Mouse (Mus musculus) limb, embryonic 11.5 days (tissue): ENCODE measurements around the gene Prdm5. TPM values are rescaled to one million over a fixed set of nuclear protein-coding genes. Genes with fewer than 3 reads are reported as not detected.

Experiments used
- ATAC-seq: fragments of 200-750 bp; cut with Nextera tagmentation; 2 replicates; pipeline ENCODE4 v1.8.0; 2017; ENCODE audit warnings: low read depth; ENCODE audit not compliant: insufficient number of reproducible peaks, low FRiP score, low TSS enrichment
- DNase-seq: peaks from one replicate; pipeline ENCODE4 v3.0.0-alpha.2; 2015; ENCODE audit warnings: low spot score
- H3K27ac ChIP-seq: fragments of 300-500 bp; sonication (generic); replicated peaks from 2 replicates; pipeline ENCODE4 v1.5.1; 2014; ENCODE audit warnings: low read depth, mild to moderate bottlenecking, low read length
- H3K27me3 ChIP-seq: fragments of 300-500 bp; sonication (generic); 2 replicates; pipeline ENCODE4 v1.6.1; 2014; ENCODE audit warnings: mild to moderate bottlenecking, low read length, mixed read lengths; ENCODE audit not compliant: control insufficient read depth, insufficient read depth
- H3K36me3 ChIP-seq: fragments of 300-500 bp; sonication (generic); 2 replicates; pipeline ENCODE4 v1.6.1; 2014; ENCODE audit warnings: mild to moderate bottlenecking, low read length, moderate library complexity, mixed read lengths; ENCODE audit not compliant: control insufficient read depth, insufficient read depth
- H3K4me1 ChIP-seq: fragments of 300-500 bp; sonication (generic); 2 replicates; pipeline ENCODE4 v1.6.1; 2014; ENCODE audit warnings: low read length, mixed read lengths; ENCODE audit not compliant: control insufficient read depth, insufficient read depth
- H3K4me2 ChIP-seq: fragments of 300-500 bp; sonication (generic); 2 replicates; pipeline ENCODE4 v1.6.1; 2014; ENCODE audit warnings: low read depth, mild to moderate bottlenecking, moderate library complexity; ENCODE audit not compliant: severe bottlenecking
- H3K4me3 ChIP-seq: fragments of 300-500 bp; sonication (generic); 2 replicates; pipeline ENCODE4 v1.5.1; 2014; ENCODE audit warnings: low read depth, low read length
- H3K9ac ChIP-seq: fragments of 300-500 bp; sonication (generic); 2 replicates; pipeline ENCODE4 v1.6.1; 2014; ENCODE audit warnings: mild to moderate bottlenecking, low read length
- H3K9me3 ChIP-seq: fragments of 300-500 bp; sonication (generic); 2 replicates; pipeline ENCODE4 v1.6.1; 2016; ENCODE audit warnings: low read length; ENCODE audit not compliant: control insufficient read depth
- WGBS: fragments of 180-500 bp; shearing (Covaris S2); extraction: QIAGEN DNeasy Blood & Tissue Kit; methylation state at CpG from one replicate; pipeline ENCODE4 v1.1.7; 2014; 5-methylcytosine and 5-hydroxymethylcytosine counted together
- polyA plus RNA-seq: library from polyadenylated mRNA; unstranded; fragments of >200 nt; fragmentation: Nextera tagmentation; extraction: Ambion mirVana; gene quantifications from 2 replicates; pipeline ENCODE4 v1.2.1, GENCODE M21; 2014

Gene Prdm5
- polyA plus RNA-seq, 1 experiment from 2014 or later, result 21.8 TPM

DNA sequence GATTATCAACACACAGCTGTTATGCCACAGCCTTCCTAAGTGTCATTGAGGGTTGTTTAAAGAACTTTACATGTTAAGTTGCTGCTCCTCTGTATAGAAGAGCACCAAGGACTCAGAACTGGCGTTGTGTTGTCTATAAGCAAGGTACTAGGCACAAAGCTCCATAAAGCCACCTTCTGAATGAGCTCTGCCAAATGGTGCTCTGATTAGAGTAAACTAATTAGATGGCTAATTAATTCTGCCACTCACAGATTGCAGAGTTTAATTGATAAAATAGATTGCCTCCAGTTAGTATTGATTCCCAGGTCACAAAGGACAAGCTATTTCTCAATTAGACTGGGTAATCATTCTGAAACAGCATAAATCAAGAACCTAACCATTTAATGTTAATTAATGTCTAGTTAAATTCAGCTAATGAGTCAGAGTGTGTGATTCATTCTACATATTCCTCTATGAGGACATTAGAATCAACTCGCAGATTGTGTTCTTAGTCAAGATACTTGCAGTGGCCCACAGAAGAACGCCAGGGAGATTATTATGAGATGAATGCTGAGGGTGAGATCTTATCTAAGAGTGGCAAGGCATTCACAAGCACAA, 147.0 kb downstream of the Prdm5 start:
- 77% methylated on average over 3 of the region's 3 CpGs for WGBS
- Histone ChIP-seq H3K9me3 (no peaks in the 10 kb centered on the region), H3K9ac (no peak overlapping the region), H3K27ac (no peak overlapping the region), H3K4me2 (no peak overlapping the region), H3K27me3 (no peaks in the 10 kb centered on the region), H3K4me3 (no peak overlapping the region), H3K4me1 (peaks cover 7% of the 10 kb centered on the region), H3K36me3 (no peaks in the 10 kb centered on the region; the same call in 1 of the 2 replicates)
- ATAC-seq, result no peak
- no peak for DNase-seq

DNA sequence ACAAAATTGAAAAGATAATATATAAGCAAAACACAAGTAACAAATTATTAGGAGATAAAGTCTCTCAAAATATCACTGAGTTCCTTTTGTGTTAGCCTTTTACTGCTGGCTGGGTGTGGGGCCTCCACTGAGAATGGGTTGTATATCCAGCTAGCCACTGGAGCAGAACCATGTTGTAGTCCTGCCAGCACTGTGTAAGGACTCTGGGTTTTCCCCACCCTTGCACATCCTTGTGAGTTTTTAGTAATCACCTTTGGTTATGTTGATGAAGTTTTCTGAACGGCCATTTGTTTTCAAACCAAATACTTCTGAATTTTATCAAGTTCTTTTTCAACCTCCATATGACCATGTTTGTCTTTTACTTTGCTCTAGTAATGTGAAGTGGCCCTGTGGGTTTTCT, 151.7 kb downstream of the Prdm5 start:
- 87% methylated on average over 1 of the region's 1 CpGs for WGBS
- DNase-seq, result no peak
- no peak overlapping the region for H3K9ac ChIP-seq
- no peak overlapping the region for H3K27ac ChIP-seq
- H3K4me1 ChIP-seq, result no peaks in the 10 kb centered on the region
- H3K36me3 ChIP-seq, result no peaks in the 10 kb centered on the region; the same call in 1 of the 2 replicates
- H3K27me3 ChIP-seq, result no peaks in the 10 kb centered on the region
- no peaks in the 10 kb centered on the region for H3K9me3 ChIP-seq
- no peak for ATAC-seq
- H3K4me2 ChIP-seq, result no peak overlapping the region
- no peak overlapping the region for H3K4me3 ChIP-seq

- ATAC-seq (no peak), DNase-seq (no peak)
- Histone ChIP-seq H3K4me1 (no peaks in the 10 kb centered on the region), H3K27me3 (no peaks in the 10 kb centered on the region), H3K36me3 (no peaks in the 10 kb centered on the region; the same call in 1 of the 2 replicates), H3K4me2 (no peak overlapping the region), H3K27ac (no peak overlapping the region), H3K9me3 (no peaks in the 10 kb centered on the region), H3K4me3 (no peak overlapping the region), H3K9ac (no peak overlapping the region)
- 71% methylated on average over 1 of the region's 1 CpGs for WGBS
These were observed 154.0 kb downstream of the Prdm5 start for GRCm38 (mm10) chr6:65932776-65933175.

DNA sequence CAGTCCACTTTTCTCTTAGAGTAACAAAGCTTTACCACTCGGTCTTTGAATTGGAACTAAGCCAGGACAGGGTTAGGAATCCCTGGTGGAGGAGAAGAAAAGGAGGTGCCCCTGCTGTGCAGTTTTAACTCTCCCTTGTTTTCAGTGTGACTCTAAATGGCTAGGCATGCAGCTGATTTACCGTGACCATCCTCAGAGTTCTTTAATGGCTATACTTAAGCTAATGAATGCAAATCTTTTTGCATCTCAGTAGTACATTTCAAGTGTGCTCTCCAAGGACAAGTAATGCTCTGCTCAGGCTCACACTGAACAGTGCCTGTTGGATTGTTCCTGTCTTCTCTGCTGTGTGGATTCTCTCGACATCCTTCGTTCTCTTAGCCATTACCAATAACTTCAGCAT, 154.4 kb downstream of the Prdm5 start:
- WGBS, result 55% methylated on average over 4 of the region's 4 CpGs
- no peak overlapping the region for H3K4me2 ChIP-seq
- H3K4me1 ChIP-seq, result no peaks in the 10 kb centered on the region
- H3K27ac ChIP-seq, result no peak overlapping the region
- H3K9ac ChIP-seq, result no peak overlapping the region
- H3K27me3 ChIP-seq, result no peaks in the 10 kb centered on the region
- no peaks in the 10 kb centered on the region; the same call in 1 of the 2 replicates for H3K36me3 ChIP-seq
- ATAC-seq, result no peak
- no peak overlapping the region for H3K4me3 ChIP-seq
- H3K9me3 ChIP-seq, result no peaks in the 10 kb centered on the region
- no peak for DNase-seq

DNA sequence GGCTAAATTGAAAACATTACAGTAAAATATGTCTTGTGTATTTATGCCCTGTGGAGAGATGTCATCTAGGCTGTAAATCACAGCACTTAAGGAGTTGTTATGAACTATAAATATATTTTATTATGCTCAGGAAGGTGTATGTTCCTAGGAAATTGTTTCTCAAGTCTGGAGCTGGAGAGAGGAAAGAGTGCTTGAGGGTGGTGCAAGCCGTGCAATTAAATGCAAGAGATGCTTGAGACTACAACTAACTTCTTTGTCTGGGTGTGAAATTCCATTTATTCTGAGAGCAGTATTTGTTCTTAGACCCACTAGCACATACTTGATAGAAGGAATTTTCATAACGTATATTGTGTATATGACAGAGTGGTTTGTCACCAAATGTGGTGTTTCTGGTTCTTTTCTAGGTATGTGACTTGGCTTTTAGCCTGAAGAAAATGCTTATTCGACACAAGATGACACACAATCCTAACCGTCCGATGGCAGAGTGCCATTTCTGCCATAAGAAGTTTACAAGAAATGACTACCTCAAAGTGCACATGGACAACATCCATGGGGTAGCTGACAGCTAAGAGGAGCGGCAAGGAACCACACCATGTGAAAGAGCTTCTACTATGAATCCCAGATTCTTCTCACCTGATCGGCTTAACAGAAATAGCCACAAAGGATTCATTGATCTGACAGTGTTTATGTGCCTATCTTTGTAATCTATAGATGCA, 156.9 kb downstream of the Prdm5 start:
- no peaks in the 10 kb centered on the region for H3K4me1 ChIP-seq
- 83% methylated on average over 7 of the region's 7 CpGs for WGBS
- H3K9me3 ChIP-seq, result no peaks in the 10 kb centered on the region
- no peak overlapping the region for H3K9ac ChIP-seq
- DNase-seq, result no peak
- no peaks in the 10 kb centered on the region; the same call in 1 of the 2 replicates for H3K36me3 ChIP-seq
- no peak overlapping the region for H3K27ac ChIP-seq
- H3K4me2 ChIP-seq, result no peak overlapping the region
- no peaks in the 10 kb centered on the region for H3K27me3 ChIP-seq
- no peak overlapping the region for H3K4me3 ChIP-seq
- peak; percentile 37; the same call in 1 of the 2 replicates for ATAC-seq

- H3K27ac ChIP-seq, result no peak overlapping the region
- DNase-seq (no peak), ATAC-seq (no peak)
- no peaks in the 10 kb centered on the region for H3K36me3 ChIP-seq
- H3K4me2 ChIP-seq, result no peak overlapping the region
- no peaks in the 10 kb centered on the region for H3K4me1 ChIP-seq
- no peak overlapping the region for H3K4me3 ChIP-seq
- no peaks in the 10 kb centered on the region for H3K27me3 ChIP-seq
- no peaks in the 10 kb centered on the region for H3K9me3 ChIP-seq
- WGBS, result 86% methylated on average over 6 of the region's 6 CpGs
- no peak overlapping the region for H3K9ac ChIP-seq
These were observed 171.7 kb downstream of the Prdm5 start for GRCm38 (mm10) chr6:65950492-65950891.

- no peaks in the 10 kb centered on the region for H3K9me3 ChIP-seq
- no peak within 1 kb of the TSS for H3K4me3 ChIP-seq
- no peak within 1 kb of the TSS for H3K27ac ChIP-seq
- DNase-seq (no peak), ATAC-seq (no peak)
- no peaks in the 10 kb centered on the region for H3K36me3 ChIP-seq
- no peaks in the 10 kb centered on the region for H3K4me1 ChIP-seq
- H3K27me3 ChIP-seq, result no peaks in the 10 kb centered on the region
- no peak within 1 kb of the TSS for H3K9ac ChIP-seq
- no peak within 1 kb of the TSS for H3K4me2 ChIP-seq
- 97% methylated on average over 10 of the region's 10 CpGs for WGBS
These were observed 173.5 kb downstream of the Prdm5 start, which contains the start of gene 4930544G11Rik for GRCm38 (mm10) chr6:65952309-65952708. Gene 4930544G11Rik, plus strand, starts transcription at chr6:65952609.

DNA sequence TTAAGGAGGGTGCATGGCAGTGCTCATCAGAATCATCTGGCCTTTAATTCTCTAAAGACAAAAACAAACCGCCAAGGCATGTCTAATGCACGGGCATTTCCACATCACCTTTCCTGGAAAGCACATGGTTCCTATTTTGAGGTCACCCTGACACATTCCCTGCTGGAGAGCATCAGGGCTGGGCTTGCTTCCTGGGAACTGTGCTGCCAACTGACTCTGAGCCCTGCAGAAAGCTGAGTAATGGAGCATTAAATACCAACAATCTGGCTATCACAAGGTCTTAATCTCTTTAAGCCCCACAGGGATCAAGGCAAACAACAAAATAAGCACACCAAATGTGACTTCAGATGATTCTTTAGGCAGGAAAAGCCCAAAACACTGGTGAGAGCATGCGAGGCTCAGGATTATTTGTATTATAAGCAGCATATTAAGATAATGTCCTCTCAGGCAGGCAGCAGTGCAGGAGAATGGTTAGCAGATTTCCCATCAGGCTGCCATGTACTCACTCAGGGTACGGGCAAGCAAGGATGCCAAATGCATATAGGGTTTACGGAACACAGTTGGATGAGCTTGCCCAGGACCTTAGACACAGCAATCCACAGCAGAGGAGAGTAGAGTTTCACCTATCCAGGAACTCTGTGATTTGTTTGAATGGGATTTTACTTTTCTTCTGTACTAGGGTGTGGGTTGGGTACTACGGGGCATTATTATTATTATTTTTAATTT, 190.8 kb downstream of the Prdm5 start:
- Histone ChIP-seq H3K36me3 (no peaks in the 10 kb centered on the region), H3K9me3 (no peaks in the 10 kb centered on the region), H3K9ac (no peak overlapping the region), H3K27ac (no peak overlapping the region), H3K4me1 (peaks cover 7% of the 10 kb centered on the region; the same call in 1 of the 2 replicates), H3K27me3 (no peaks in the 10 kb centered on the region), H3K4me3 (no peak overlapping the region), H3K4me2 (no peak overlapping the region)
- DNase-seq (no peak), ATAC-seq (no peak)
- 54% methylated on average over 6 of the region's 6 CpGs for WGBS
